Mouse (Mus musculus) neural tube, postnatal 0 days (tissue): ENCODE results near the gene Zfp609. TPM values are rescaled to one million over a fixed set of nuclear protein-coding genes. Genes with fewer than 3 reads are reported as not detected.

Source experiments
- polyA plus RNA-seq: library from polyadenylated mRNA; unstranded; fragments of >200 nt; fragmentation: Nextera tagmentation; extraction: Ambion mirVana; gene quantifications from 2 replicates; pipeline ENCODE4 v1.2.1, GENCODE M21; 2015

Zfp609 gene
- polyA plus RNA-seq, result 6.0 and 6.6 TPM in 2 replicates

DNA sequence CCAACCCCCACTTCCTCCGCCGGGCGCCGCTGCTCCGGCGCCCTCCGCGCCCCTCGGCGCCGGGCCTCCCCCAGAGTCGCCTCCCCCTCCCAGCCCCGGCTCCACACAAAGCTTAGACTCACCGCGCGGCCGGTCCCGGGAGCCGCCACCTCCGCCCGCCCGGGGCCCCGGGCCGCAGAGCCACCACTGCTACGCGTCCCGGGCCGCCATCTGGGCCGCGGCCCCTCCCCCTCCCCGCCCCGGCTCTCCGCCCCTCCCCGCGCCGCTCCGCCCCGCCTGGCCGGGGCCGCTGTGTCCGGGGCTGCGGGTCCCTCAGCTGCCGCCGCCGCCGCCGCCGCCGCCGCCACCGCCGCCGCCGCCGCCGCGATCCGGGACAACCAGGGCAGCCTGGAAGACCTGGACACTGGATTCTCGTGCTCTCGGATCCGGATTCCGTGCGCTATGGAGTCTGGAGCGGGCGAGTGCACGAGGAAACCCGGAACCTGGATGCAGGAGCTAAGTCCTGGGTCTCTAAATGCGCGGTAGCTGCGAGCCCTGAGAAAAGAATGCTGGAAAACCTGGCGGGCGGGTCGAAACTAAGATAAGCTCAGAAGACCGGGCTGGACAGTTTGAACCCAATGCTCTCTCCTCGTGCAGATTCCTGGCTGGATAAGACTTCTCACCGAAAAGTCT lies at the start of gene Zfp609:
Gene Zfp609, minus strand, starts transcription at position 221 of the 672 bp plus-strand sequence.

DNA sequence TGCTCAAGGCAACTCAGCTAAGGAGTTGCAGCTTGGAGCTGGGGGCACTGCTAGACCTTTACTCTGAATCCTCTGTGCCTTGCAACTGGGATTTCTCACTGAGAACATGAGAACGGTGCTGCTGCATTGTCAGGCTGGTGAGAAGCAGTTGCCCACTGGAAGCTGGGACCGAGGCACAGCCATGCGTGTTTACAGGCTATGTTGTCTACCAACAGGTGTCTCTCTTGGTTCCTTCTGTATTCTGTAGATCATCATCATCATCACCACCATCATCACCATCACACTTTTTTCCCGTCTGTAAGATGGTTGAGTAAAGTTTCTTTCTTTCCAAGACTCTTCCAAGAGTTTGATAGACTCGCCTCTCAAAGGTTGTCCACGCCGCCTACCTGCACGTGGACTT lies 159.7 kb downstream of the Zfp609 start, which contains the start of gene Oaz2:
Gene Oaz2, plus strand, starts transcription at position 301 of the 400 bp plus-strand sequence.

Other genes with a start within 250 kb of the Zfp609 start
- gene Plekho2, start 247.5 kb downstream of the Zfp609 start, polyA plus RNA-seq, result 5.6 and 6.4 TPM in 2 replicates
- 1.4 TPM in 2 replicates for gene Pif1, start 240.4 kb downstream of the Zfp609 start, polyA plus RNA-seq
- gene Rbpms2, start 197.9 kb downstream of the Zfp609 start, polyA plus RNA-seq, result 3.1 and 3.3 TPM in 2 replicates
- gene Oaz2, start 159.6 kb downstream of the Zfp609 start, polyA plus RNA-seq, result 321 and 378 TPM in 2 replicates
- gene Pclaf, start 62.7 kb upstream of the Zfp609 start, polyA plus RNA-seq, result 11.8 and 13.6 TPM in 2 replicates
- gene Trip4, start 81.2 kb upstream of the Zfp609 start, polyA plus RNA-seq, result 21.9 and 22.3 TPM in 2 replicates
- 14.0 and 14.4 TPM in 2 replicates for gene Csnk1g1, start 81.4 kb upstream of the Zfp609 start, polyA plus RNA-seq
- 393 and 396 TPM in 2 replicates for gene Ppib, start 232.7 kb upstream of the Zfp609 start, polyA plus RNA-seq
- gene Snx22, start 242.2 kb upstream of the Zfp609 start, polyA plus RNA-seq, result 11.0 and 11.6 TPM in 2 replicates